Mouse (Mus musculus) small intestine, adult 2 months (tissue): ENCODE measurements at regions not wholly inside any gene's neighbourhood (a gene's known extent, or its start where the extent isn't known, plus 50 kb on each side); places are given as distances from the start of the nearest gene placed in this dataset.

Experiments
- CTCF ChIP-seq: fragments of 200-500 bp; IDR thresholded peaks from 2 replicates; pipeline ENCODE4 v1.5.1; 2012; ENCODE audit warnings: low read depth, mild to moderate bottlenecking, control low read depth, inconsistent platforms, low read length, moderate library complexity, mixed read lengths; ENCODE audit not compliant: insufficient replicate concordance, insufficient read length; ENCODE audit errors: extremely low read depth
- POLR2A ChIP-seq: fragments of 200-500 bp; IDR thresholded peaks from 2 replicates; pipeline ENCODE4 v1.6.1; 2012; ENCODE audit warnings: low read depth, mild to moderate bottlenecking, control low read depth, inconsistent platforms, low read length, moderate library complexity

DNA sequence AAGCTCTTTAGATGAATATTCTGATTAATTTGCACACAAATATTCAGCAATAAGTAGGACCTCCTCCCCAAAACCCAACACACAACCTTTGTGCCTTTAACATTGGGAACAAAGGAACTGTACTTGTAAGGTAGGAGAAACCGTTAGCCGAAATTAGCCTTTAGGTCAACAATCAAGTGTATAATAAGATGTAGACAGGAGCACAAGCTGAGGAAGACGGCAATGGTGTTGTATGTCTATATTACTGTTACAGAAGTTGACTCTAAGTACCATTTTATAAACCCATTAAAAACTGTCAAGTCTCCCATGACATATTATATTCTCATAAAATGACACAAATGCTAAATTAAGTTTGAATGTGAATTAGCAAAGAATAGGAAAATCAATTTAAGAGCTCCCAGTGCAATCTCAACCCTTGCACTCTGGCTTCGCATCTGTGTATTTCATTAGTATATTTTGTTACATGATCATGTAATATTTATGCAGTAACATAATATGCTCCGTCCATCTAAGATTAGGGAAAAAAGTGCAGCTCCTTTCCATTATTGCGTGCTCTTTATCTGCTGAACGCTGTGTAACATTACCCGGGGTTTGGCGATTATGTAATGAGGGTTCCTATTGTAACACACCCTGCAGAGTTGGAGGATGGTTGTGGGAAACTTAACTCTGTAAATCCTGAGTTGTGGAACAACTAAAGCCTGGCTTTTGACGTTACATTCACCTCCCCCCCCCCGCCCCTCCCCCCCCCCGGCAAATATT, 510.3 kb upstream of the Cited2 start:
- TF ChIP-seq POLR2A, result no peak
- TF ChIP-seq CTCF, result no peak
